Mouse (Mus musculus): ENCODE measurements around the gene Gm11634. TPM values are rescaled to one million over a fixed set of nuclear protein-coding genes. Genes with fewer than 3 reads are reported as not detected.

Gene Gm11634
- under 1 TPM in 1 of 2 experiments, not detected in 1; 0.30 TPM for polyA plus RNA-seq (2017; shearing (Covaris generic))

DNA sequence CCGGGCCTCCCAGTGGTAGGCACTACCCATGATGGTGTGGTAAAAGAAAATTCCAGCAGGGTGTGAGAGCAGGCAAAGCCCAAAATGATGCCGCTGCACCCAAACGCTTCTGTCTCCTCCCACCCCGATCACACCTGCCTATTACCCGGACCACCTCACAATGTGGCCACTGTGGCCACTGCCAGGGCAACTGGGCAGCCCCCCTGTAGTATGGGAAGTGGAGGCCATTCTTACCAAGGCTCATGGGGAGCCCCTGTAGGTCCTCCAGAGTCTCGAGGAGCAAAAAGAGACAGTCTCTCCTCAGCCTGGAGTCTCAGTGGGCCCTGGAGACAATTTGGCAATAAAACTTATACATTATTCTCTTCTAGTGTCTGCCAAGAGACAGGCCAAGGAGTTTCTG is at the start of gene Gm11634:
Gene Gm11634 (minus strand): TSS at position 101 of the 400 bp plus-strand sequence.

DNA sequence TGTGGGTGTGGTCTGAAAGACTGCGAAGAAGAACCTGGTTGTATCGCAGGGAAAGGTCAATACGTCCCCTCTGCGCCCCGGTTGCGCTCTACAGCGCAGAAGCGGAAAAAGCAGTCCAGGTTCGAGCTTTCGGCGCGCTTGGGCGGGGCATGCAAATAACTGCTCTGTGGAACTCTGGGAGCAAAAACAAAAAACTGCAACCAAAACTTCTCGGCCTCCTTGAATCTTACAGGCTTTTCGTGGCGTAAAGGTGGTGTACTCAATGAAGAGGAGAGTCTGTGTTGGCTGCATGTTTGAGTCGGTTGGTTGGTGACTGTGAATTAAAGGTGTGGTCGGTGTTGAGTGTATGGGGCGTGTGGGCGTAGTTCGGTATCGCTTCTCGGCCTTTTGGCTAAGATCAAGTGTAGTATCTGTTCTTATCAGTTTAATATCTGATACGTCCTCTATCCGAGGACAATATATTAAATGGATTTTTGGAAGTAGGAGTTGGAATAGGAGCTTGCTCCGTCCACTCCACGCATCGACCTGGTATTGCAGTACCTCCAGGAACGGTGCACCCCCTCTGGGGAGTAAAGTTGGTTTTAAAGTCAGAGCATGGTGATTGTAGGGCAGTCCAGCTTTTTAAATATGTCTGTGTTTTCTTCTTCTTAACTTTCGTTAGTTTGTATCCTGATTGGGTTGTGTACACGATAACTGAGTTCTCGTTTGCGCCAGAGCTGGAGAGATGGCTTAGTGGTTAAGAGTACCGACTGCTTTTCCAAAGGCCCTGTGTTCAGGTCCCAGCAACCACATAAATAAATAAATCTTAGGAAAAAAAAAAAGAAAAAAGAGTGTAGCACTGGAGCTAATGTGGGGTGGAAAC is 28.2 kb upstream of the Gm11634 start, which contains the start of gene Rdm1:
Gene Rdm1 (plus strand): TSS at position 201 of the 862 bp plus-strand sequence.

DNA sequence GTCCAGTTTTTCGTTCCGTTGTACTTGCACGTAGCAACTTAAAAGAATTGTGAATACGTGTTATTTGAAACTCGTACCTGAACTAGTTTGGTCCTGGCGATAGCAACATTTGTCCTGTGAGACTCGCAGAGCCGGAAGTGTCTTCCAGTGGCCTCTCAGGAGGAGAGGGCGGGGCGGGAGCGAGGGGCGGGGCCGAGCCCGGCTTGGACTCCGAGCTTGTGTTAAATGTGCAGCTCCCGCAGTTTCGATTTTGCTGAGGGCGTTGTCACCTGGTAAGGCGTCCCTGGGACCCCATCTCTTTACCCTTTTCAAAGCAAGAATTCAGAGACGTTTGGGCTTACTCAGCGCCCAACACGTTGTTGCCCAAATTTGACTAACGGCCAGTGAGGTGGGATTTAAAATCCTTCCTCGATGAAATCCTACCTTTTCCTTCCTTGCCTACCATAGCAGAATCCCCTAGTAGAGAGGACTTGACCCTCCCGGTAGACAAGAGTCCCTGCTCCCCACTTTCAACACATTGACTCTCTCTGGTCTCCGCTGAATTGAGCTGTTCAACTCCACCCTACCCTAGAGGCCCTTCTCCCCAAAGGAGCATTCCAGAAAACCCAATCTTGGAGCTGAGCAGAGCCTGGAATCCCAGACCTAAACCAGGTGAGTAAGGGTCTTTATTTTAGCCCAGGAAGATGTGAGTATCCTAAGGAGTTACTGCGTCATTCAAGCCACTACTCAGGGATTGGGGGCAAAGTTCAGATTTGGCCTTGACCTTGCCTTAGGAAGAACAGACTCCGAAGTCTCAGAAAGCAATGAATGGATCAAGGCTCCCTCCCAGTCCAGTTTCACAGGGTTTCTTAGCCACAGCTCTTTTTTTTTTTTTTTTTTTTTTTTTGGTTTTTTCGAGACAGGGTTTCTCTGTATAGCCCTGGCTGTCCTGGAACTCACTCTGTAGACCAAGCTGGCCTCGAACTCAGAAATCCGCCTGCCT is 16.7 kb downstream of the Gm11634 start, which contains the start of gene Tmem106a:
Gene Tmem106a (plus strand): TSS at position 189 of the 982 bp plus-strand sequence.

DNA sequence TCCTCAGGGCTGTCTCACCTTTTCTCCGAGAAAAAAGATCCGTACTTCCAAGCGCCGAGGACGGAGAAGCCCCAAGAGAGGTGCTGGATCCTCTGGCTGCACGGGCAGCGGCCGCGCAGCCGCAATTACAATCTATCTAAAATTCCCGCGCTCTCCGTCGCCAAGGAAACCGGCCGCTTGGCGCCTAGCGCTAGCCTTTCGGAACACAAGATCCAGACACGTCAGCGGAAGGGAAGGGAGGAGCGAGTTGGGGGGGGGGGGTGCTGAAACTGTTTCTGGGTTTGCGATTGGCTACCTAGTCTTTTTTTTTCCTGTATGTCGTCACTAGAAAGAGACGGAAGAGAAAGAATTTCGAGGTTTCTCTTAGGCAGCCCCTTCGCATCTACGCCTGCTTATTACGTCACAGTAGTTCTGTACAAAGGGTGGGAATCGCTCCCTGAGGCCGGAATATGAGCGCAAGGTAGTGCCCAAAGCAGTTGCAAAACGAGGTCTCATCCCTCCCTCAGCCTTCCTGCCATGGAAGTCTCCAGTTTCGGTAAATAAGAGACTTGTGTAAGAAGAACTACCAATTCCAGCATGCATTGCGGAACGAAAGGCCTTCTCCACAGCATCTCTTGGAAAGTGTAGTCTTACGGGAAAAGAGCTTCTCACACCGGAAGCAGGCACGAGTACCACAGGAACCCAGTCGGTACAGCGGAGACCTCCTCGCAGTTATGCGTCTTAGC is 47.1 kb downstream of the Gm11634 start, which contains the start of the genes Brca1 and Nbr1:
Gene Brca1 (minus strand): TSS at position 205 of the 725 bp plus-strand sequence.
Gene Nbr1 (plus strand): TSS at position 399 of the 725 bp plus-strand sequence.

Other genes starting within 250 kb of the Gm11634 start
- not detected for gene G6pc, start 231.7 kb downstream of the Gm11634 start, polyA plus RNA-seq (2017; shearing (Covaris generic))
- 10 to 100 TPM; 33.3 to 40.7 TPM for gene Aarsd1, start 181.6 kb downstream of the Gm11634 start, polyA plus RNA-seq (2017; shearing (Covaris generic))
- 1 to 10 TPM; 3.0 to 3.5 TPM for gene Gm27029, start 174.5 kb downstream of the Gm11634 start, polyA plus RNA-seq (2017; shearing (Covaris generic))
- 10 to 100 TPM; 17.1 to 29.7 TPM for gene Rundc1, start 174.2 kb downstream of the Gm11634 start, polyA plus RNA-seq (2017; shearing (Covaris generic))
- gene Ptges3l, start 173.9 kb downstream of the Gm11634 start, polyA plus RNA-seq (2017; shearing (Covaris generic)) = 1 to 10 TPM; 4.2 to 4.6 TPM
- gene Rpl27, start 157.0 kb downstream of the Gm11634 start, polyA plus RNA-seq (2017; shearing (Covaris generic)) = 100 to 1,000 TPM; 318 to 457 TPM
- gene Ifi35, start 150.8 kb downstream of the Gm11634 start, polyA plus RNA-seq (2017; shearing (Covaris generic)) = 100 to 1,000 TPM; 188 to 201 TPM
- under 1 TPM; 0.21 to 0.35 TPM for gene Rnd2, start 134.3 kb downstream of the Gm11634 start, polyA plus RNA-seq (2017; shearing (Covaris generic))
- gene Vat1, start 133.0 kb downstream of the Gm11634 start, polyA plus RNA-seq (2017; shearing (Covaris generic)) = under 1 TPM; 0.32 to 0.74 TPM
- 1 to 10 TPM; 4.3 to 7.9 TPM for gene Brca1, start 47.3 kb downstream of the Gm11634 start, polyA plus RNA-seq (2017; shearing (Covaris generic))
- gene Nbr1, start 47.1 kb downstream of the Gm11634 start, polyA plus RNA-seq (2017; shearing (Covaris generic)) = 10 to 100 TPM; 66.8 to 74.1 TPM
- gene Tmem106a, start 17.0 kb downstream of the Gm11634 start, polyA plus RNA-seq (2017; shearing (Covaris generic)) = 10 to 100 TPM in 1 of 2 experiments, 1 to 10 TPM in 1; 8.4 to 13.3 TPM
- 10 to 100 TPM; 38.5 to 54.0 TPM for gene Rdm1, start 27.9 kb upstream of the Gm11634 start, polyA plus RNA-seq (2017; shearing (Covaris generic))
- 1 to 10 TPM; 1.8 to 2.0 TPM for gene Arl4d, start 66.3 kb upstream of the Gm11634 start, polyA plus RNA-seq (2017; shearing (Covaris generic))
- gene Dhx8, start 133.7 kb upstream of the Gm11634 start, polyA plus RNA-seq (2017; shearing (Covaris generic)) = 10 to 100 TPM; 38.4 to 43.1 TPM
- gene Etv4, start 186.1 kb upstream of the Gm11634 start, polyA plus RNA-seq (2017; shearing (Covaris generic)) = under 1 TPM in 1 of 2 experiments, not detected in 1; 0.57 TPM